ENCODE assay signal across 9 mouse cellular contexts in the genomic region with DNA sequence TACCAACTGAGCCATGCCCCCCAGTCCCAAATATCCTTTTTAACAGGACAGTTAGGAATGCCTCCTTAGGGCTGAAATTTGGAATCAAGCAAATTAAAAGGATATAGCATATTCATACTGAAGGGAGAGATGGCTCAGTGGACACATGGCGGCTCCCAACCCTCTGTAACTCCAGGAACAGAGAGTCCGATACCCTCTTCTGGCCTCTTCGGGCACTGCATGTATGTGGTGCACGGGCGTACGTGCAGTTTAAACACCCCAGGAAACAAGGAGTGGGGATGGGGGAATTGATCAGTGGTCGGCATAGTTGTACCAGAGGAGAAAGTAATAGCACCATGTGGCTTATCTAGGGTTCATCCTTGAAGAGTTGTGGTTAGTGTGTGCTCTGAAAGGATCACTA. TPM values are rescaled to one million over a fixed set of nuclear protein-coding genes. Genes with fewer than 3 reads are reported as not detected.
DNase-seq lines count a peak whose midpoint lies in the region; ATAC-seq and TF ChIP-seq lines count a peak whose summit lies in the region.
"Had no signal": no experiment of that assay in that cellular context is flagged by ENCODE, and none has a peak within 500 bp of the region (broad histone marks: within the 10 kb centered on the region; RNA-seq: fewer than 3 reads in every experiment).

No protein-coding gene starts in this region.

- H3K4me3 ChIP-seq in gastrocnemius, adult 2 months, result no peak overlapping the region
- H3K4me3 ChIP-seq in embryonic facial prominence, embryonic 11.5 days (ENCODE audit: low read depth, low read length), result no peak overlapping the region
- no peak overlapping the region for H3K4me3 ChIP-seq in hindbrain, embryonic 14.5 days (replicated peaks; ENCODE audit: low read length)

- no peak overlapping the region for H3K4me2 ChIP-seq in embryonic facial prominence, embryonic 11.5 days (ENCODE audit: low read depth, low read length)
- no peak overlapping the region for H3K4me2 ChIP-seq in hindbrain, embryonic 14.5 days (replicated peaks)

- no peak for ATAC-seq in embryonic facial prominence, embryonic 11.5 days (replicated peaks; ENCODE audit: insufficient number of reproducible peaks, low FRiP score, low TSS enrichment, low read depth)
- ATAC-seq in hindbrain, embryonic 14.5 days (ENCODE audit: low FRiP score), result no peak

- no peaks in the 10 kb centered on the region for H3K36me3 ChIP-seq in embryonic facial prominence, embryonic 11.5 days (replicated peaks; ENCODE audit: control insufficient read depth, insufficient read depth, low read depth, low read length)
- no peaks in the 10 kb centered on the region for H3K36me3 ChIP-seq in hindbrain, embryonic 14.5 days (replicated peaks; ENCODE audit: control insufficient read depth, insufficient read depth)

- no peaks in the 10 kb centered on the region for H3K9me3 ChIP-seq in embryonic facial prominence, embryonic 11.5 days (replicated peaks; ENCODE audit: control insufficient read depth, low read length)
- H3K9me3 ChIP-seq in hindbrain, embryonic 14.5 days (ENCODE audit: control insufficient read depth, low read length), result no peaks in the 10 kb centered on the region

- no peak overlapping the region for H3K27ac ChIP-seq in gastrocnemius, adult 2 months
- no peak overlapping the region for H3K27ac ChIP-seq in embryonic facial prominence, embryonic 11.5 days (replicated peaks; ENCODE audit: low read depth, low read length)
- H3K27ac ChIP-seq in hindbrain, embryonic 14.5 days, result no peak overlapping the region

- TF ChIP-seq CTCF in gastrocnemius, adult 2 months (IDR thresholded peaks at IDR 0.05), result peak; percentile 57

- DNase-seq in gastrocnemius, adult 2 months, result peak; percentile 37
- no peak for DNase-seq in gastrocnemius, adult 18-20 months (ENCODE audit: low spot score)
- peak; percentile 17 for DNase-seq in right cerebral cortex, postnatal 14 days
- DNase-seq in right cerebral cortex, postnatal 36 days (ENCODE audit: low spot score in 2 of 2), result no peak
- DNase-seq in embryonic facial prominence, embryonic 11.5 days (ENCODE audit: low spot score), result peak; percentile 61
- DNase-seq in naive thymus-derived CD4-positive, alpha-beta T cell, adult 2 months (ENCODE audit: low read depth), result peak; percentile 58
- DNase-seq in left cerebral cortex, postnatal 36 days (ENCODE audit: low spot score in 2 of 2), result no peak
- DNase-seq in hindbrain, embryonic 14.5 days (ENCODE audit: low spot score), result no peak

- WGBS in embryonic facial prominence, embryonic 11.5 days, result 53% methylated on average over 7 of the region's 7 CpGs
- 50% methylated on average over 7 of the region's 7 CpGs for WGBS in hindbrain, embryonic 14.5 days

- no peak overlapping the region for H3K9ac ChIP-seq in embryonic facial prominence, embryonic 11.5 days (replicated peaks; ENCODE audit: low read length)
- no peak overlapping the region for H3K9ac ChIP-seq in hindbrain, embryonic 14.5 days

- 0 out of 2 replicates have a peak, but pooled peaks cover 3% of the 10 kb centered on the region for H3K27me3 ChIP-seq in embryonic facial prominence, embryonic 11.5 days (ENCODE audit: control insufficient read depth, insufficient read depth, low read length)
- H3K27me3 ChIP-seq in hindbrain, embryonic 14.5 days (ENCODE audit: control insufficient read depth, insufficient read depth, low read length), result no peaks in the 10 kb centered on the region

- peaks cover 6% of the 10 kb centered on the region; the same call in 1 of the 2 replicates for H3K4me1 ChIP-seq in embryonic facial prominence, embryonic 11.5 days (ENCODE audit: control insufficient read depth, insufficient read depth, low read length)
- peaks cover 8% of the 10 kb centered on the region for H3K4me1 ChIP-seq in hindbrain, embryonic 14.5 days (replicated peaks; ENCODE audit: control insufficient read depth, insufficient read depth, low read length)

- intact Hi-C loops in gastrocnemius, adult 2 months (cut with DNase I), result loop anchor here (2.0 kb wide), 1 partner anchor 416 kb away; no protein-coding TSS in a partner anchor
- intact Hi-C loops in left cerebral cortex, postnatal 36 days (cut with DNase I), result loop anchor here (5.0 to 10.0 kb wide), 2 partner anchors 112 to 420 kb away; no protein-coding TSS in a partner anchor

RNA-seq across cellular contexts. Expression of gene Amz2, which starts 18.9 kb away (rescaled TPM):
- total RNA-seq in gastrocnemius, adult 2 months (2021), result 10 to 100 TPM; 70.4 to 71.7 TPM
- total RNA-seq in gastrocnemius, adult 18-20 months (2021), result 10 to 100 TPM; 68.8 to 72.7 TPM
- 46.8 and 48.7 TPM in 2 replicates for polyA plus RNA-seq in embryonic facial prominence, embryonic 11.5 days (2014; fragmentation: Nextera tagmentation; extraction: Ambion mirVana)
- 10 to 100 TPM; 42.2 to 49.9 TPM for total RNA-seq in left cerebral cortex, postnatal 36 days (2021)
- 55.6 and 65.8 TPM in 2 replicates for polyA plus RNA-seq in hindbrain, embryonic 14.5 days (2014; fragmentation: Nextera tagmentation; extraction: Ambion mirVana)

RNA-seq across cellular contexts. Expression of gene Arsg, which starts 28.6 kb away (rescaled TPM):
- total RNA-seq in gastrocnemius, adult 2 months (2021), result under 1 TPM; 0.84 to 0.86 TPM
- 1 to 10 TPM; 1.2 to 1.6 TPM for total RNA-seq in gastrocnemius, adult 18-20 months (2021)
- 1.9 and 3.1 TPM in 2 replicates for polyA plus RNA-seq in embryonic facial prominence, embryonic 11.5 days (2014; fragmentation: Nextera tagmentation; extraction: Ambion mirVana)
- 10 to 100 TPM; 11.6 to 14.2 TPM for total RNA-seq in left cerebral cortex, postnatal 36 days (2021)
- 6.8 and 8.8 TPM in 2 replicates for polyA plus RNA-seq in hindbrain, embryonic 14.5 days (2014; fragmentation: Nextera tagmentation; extraction: Ambion mirVana)

RNA-seq across cellular contexts. Expression of gene Slc16a6, which starts 28.8 kb away (rescaled TPM):
- total RNA-seq in gastrocnemius, adult 2 months (2021), result 1 to 10 TPM; 7.4 to 9.2 TPM
- 1 to 10 TPM; 3.7 to 7.1 TPM for total RNA-seq in gastrocnemius, adult 18-20 months (2021)
- 3.3 and 3.7 TPM in 2 replicates for polyA plus RNA-seq in embryonic facial prominence, embryonic 11.5 days (2014; fragmentation: Nextera tagmentation; extraction: Ambion mirVana)
- total RNA-seq in left cerebral cortex, postnatal 36 days (2021), result 10 to 100 TPM; 10.2 to 12.6 TPM
- polyA plus RNA-seq in hindbrain, embryonic 14.5 days (2014; fragmentation: Nextera tagmentation; extraction: Ambion mirVana), result 4.2 and 7.5 TPM in 2 replicates

RNA-seq across cellular contexts. Expression of gene 9930022D16Rik, which starts 30.9 kb away (rescaled TPM):
- total RNA-seq in gastrocnemius, adult 2 months (2021), result not detected
- not detected for total RNA-seq in gastrocnemius, adult 18-20 months (2021)
- polyA plus RNA-seq in embryonic facial prominence, embryonic 11.5 days (2014; fragmentation: Nextera tagmentation; extraction: Ambion mirVana), result not detected in 2 replicates
- not detected for total RNA-seq in left cerebral cortex, postnatal 36 days (2021)
- not detected in 2 replicates for polyA plus RNA-seq in hindbrain, embryonic 14.5 days (2014; fragmentation: Nextera tagmentation; extraction: Ambion mirVana)
- polyA plus RNA-seq: intestine, embryonic 14.5 days had no signal

Comparison
In these comparisons a context has a peak if more than half of its experiments do, and no peak if none do; other contexts are left out.
1. DNase-seq: peak in gastrocnemius, adult 2 months (single experiment), right cerebral cortex, postnatal 14 days (single experiment), embryonic facial prominence, embryonic 11.5 days (single experiment) and naive thymus-derived CD4-positive, alpha-beta T cell, adult 2 months (single experiment); none in gastrocnemius, adult 18-20 months (single experiment), right cerebral cortex, postnatal 36 days (0 of 2), left cerebral cortex, postnatal 36 days (0 of 2) and hindbrain, embryonic 14.5 days (single experiment).
2. RNA of gene Arsg, which starts 28.6 kb away (total RNA-seq): 11.6 to 14.2 TPM in left cerebral cortex, postnatal 36 days; 1.2 to 1.6 TPM in gastrocnemius, adult 18-20 months and 0.84 to 0.86 TPM in gastrocnemius, adult 2 months; every median in the first group is over 4 times any median in the second.